Mouse (Mus musculus) cerebellum, adult 2 months (tissue): ENCODE results near the gene Myo16.

ENCODE experiments used
- CTCF ChIP-seq: fragments of 200-500 bp; IDR thresholded peaks from 2 replicates; pipeline ENCODE4 v1.5.1; 2011; ENCODE audit warnings: low read depth, mild to moderate bottlenecking, control low read depth, low read length, moderate library complexity, borderline replicate concordance; ENCODE audit not compliant: insufficient read depth
- POLR2A ChIP-seq: fragments of 200-500 bp; IDR thresholded peaks from 2 replicates; pipeline ENCODE4 v1.6.1; 2011; ENCODE audit warnings: low read length, control low read depth, borderline replicate concordance; ENCODE audit not compliant: insufficient read depth

GRCm38 (mm10) chr8:10415885-10416284, 262.2 kb downstream of the Myo16 start:
- TF ChIP-seq POLR2A (no peak), CTCF (no peak)
